Mouse (Mus musculus) testis, adult 2 months (tissue): ENCODE measurements around the gene Bysl. TPM values are rescaled to one million over a fixed set of nuclear protein-coding genes. Genes with fewer than 3 reads are reported as not detected.

Source experiments
- H3K27ac ChIP-seq: fragments of 200-500 bp; 2 replicates; pipeline ENCODE4 v1.5.1; 2012; ENCODE audit warnings: low read depth, low read length; ENCODE audit not compliant: control insufficient read depth, insufficient read depth
- H3K27me3 ChIP-seq: fragments of 200-500 bp; 2 replicates; pipeline ENCODE4 v1.6.1; 2012; ENCODE audit warnings: mild to moderate bottlenecking, low read length, moderate library complexity; ENCODE audit not compliant: control insufficient read depth, insufficient read depth
- H3K36me3 ChIP-seq: fragments of 200-500 bp; 2 replicates; pipeline ENCODE4 v1.6.1; 2012; ENCODE audit warnings: mild to moderate bottlenecking, low read length; ENCODE audit not compliant: control insufficient read depth, insufficient read depth
- H3K4me1 ChIP-seq: fragments of 200-500 bp; 2 replicates; pipeline ENCODE4 v1.6.1; 2012; ENCODE audit warnings: low read length; ENCODE audit not compliant: control insufficient read depth, insufficient read depth
- H3K4me3 ChIP-seq: fragments of 200-500 bp; 2 replicates; pipeline ENCODE4 v1.5.1; 2012; ENCODE audit warnings: low read depth, mild to moderate bottlenecking, low read length, moderate library complexity, mixed read lengths; ENCODE audit not compliant: control insufficient read depth
- CTCF ChIP-seq: fragments of 200-500 bp; IDR thresholded peaks from 2 replicates; pipeline ENCODE4 v1.5.1; 2012; ENCODE audit warnings: low read depth, mild to moderate bottlenecking, inconsistent platforms, low read length, moderate library complexity; ENCODE audit not compliant: control insufficient read depth, insufficient read depth, insufficient replicate concordance
- POLR2A ChIP-seq: fragments of 200-500 bp; IDR thresholded peaks from 2 replicates; pipeline ENCODE4 v1.6.1; 2012; ENCODE audit warnings: low read depth, mild to moderate bottlenecking, inconsistent platforms, low read length, moderate library complexity; ENCODE audit not compliant: control insufficient read depth
- polyA plus RNA-seq: library from polyadenylated mRNA; depleted of rRNA; stranded (reverse); fragments of >200 nt; gene quantifications from 2 replicates; pipeline ENCODE4 v1.2.3, GENCODE M21; 2012

Gene Bysl
- polyA plus RNA-seq, 1 experiment = 16.3 TPM

DNA sequence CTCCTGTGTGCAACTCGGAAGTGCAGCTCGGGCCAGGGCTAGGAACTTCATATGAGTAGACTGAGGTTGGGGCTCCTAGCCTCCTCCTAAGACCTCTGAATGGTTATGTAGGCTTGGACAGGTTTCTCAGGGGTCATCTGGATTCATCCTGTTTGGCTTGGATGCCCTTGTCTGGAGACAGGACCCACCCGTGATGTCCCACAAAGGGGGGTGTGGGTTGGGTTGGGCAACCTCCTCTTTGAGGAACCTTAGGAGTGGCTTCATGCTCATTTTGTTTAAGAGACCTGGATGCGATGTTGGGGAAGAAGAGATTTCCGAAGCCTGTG, 14.5 kb downstream of the Bysl start:
- peaks cover 29% of the 10 kb centered on the region for H3K4me1 ChIP-seq
- H3K36me3 ChIP-seq = no peaks in the 10 kb centered on the region; the same call in 1 of the 2 replicates
- H3K27ac ChIP-seq = no peak overlapping the region
- H3K4me3 ChIP-seq = no peak overlapping the region
- TF ChIP-seq POLR2A (no peak), CTCF (no peak)
- no peaks in the 10 kb centered on the region for H3K27me3 ChIP-seq

- TF ChIP-seq CTCF (no peak), POLR2A (no peak)
- Histone ChIP-seq H3K4me1 (peaks cover 29% of the 10 kb centered on the region), H3K27me3 (no peaks in the 10 kb centered on the region), H3K27ac (no peak overlapping the region), H3K36me3 (no peaks in the 10 kb centered on the region), H3K4me3 (peak overlapping the region; percentile 2; the same call in 1 of the 2 replicates)
These were observed 15.0 kb downstream of the Bysl start for GRCm38 (mm10) chr17:47596162-47596838.

GRCm38 (mm10) chr17:47595248-47596161, 15.8 kb downstream of the Bysl start:
- H3K4me1 ChIP-seq = peaks cover 29% of the 10 kb centered on the region
- no peaks in the 10 kb centered on the region for H3K27me3 ChIP-seq
- no peaks in the 10 kb centered on the region for H3K36me3 ChIP-seq
- H3K4me3 ChIP-seq = peak overlapping the region; percentile 81
- TF ChIP-seq CTCF (no peak), POLR2A (no peak)
- peak overlapping the region; percentile 57 for H3K27ac ChIP-seq

GRCm38 (mm10) chr17:47594969-47595247, 16.4 kb downstream of the Bysl start:
- H3K36me3 ChIP-seq = no peaks in the 10 kb centered on the region
- peak overlapping the region; percentile 81 for H3K4me3 ChIP-seq
- TF ChIP-seq CTCF = no peak
- no peak for TF ChIP-seq POLR2A
- no peaks in the 10 kb centered on the region for H3K27me3 ChIP-seq
- peaks cover 29% of the 10 kb centered on the region for H3K4me1 ChIP-seq
- H3K27ac ChIP-seq = peak overlapping the region; percentile 57; the same call in 1 of the 2 replicates

- H3K27ac ChIP-seq = peak overlapping the region; percentile 65
- H3K4me3 ChIP-seq = peak overlapping the region; percentile 82
- peaks cover 29% of the 10 kb centered on the region for H3K4me1 ChIP-seq
- H3K36me3 ChIP-seq = no peaks in the 10 kb centered on the region
- no peak for TF ChIP-seq CTCF
- no peaks in the 10 kb centered on the region for H3K27me3 ChIP-seq
These were observed 16.9 kb downstream of the Bysl start for GRCm38 (mm10) chr17:47594183-47594968.

DNA sequence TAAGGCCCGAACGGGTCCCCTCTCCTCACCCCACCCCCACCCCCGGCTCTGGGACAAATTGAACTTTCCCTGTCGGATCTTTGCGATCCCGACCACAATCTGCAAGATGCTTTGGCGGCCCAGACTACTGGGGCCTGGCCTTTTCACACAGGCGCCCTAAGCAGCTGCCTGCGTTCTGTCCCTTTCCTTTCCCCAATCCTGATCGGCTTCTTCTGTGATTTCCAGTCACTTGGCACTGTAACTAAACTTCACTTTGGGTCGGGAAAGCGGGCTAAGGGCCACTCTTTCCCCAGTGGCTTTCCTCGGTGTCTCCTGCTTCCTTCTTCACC, 17.5 kb downstream of the Bysl start:
- Histone ChIP-seq H3K4me3 (peak overlapping the region; percentile 82), H3K36me3 (no peaks in the 10 kb centered on the region), H3K4me1 (peaks cover 29% of the 10 kb centered on the region), H3K27ac (peak overlapping the region; percentile 65), H3K27me3 (no peaks in the 10 kb centered on the region)
- TF ChIP-seq CTCF = no peak
- no peak for TF ChIP-seq POLR2A
